Mouse (Mus musculus): ENCODE measurements around the gene Cysltr1. TPM values are rescaled to one million over a fixed set of nuclear protein-coding genes. Genes with fewer than 3 reads are reported as not detected.

Gene Cysltr1
- polyA plus RNA-seq, 1 experiment from 2014 or later: 1.3 TPM

- no peaks in the 10 kb centered on the region for H3K4me1 ChIP-seq
- no peaks in the 10 kb centered on the region for H3K36me3 ChIP-seq
- no peak for DNase-seq (ENCODE audit: low spot score)
- no peak overlapping the region for H3K27ac ChIP-seq (replicated peaks)
- WGBS: 85% methylated on average over 2 of the region's 2 CpGs
- H3K9me3 ChIP-seq (replicated peaks): no peaks in the 10 kb centered on the region
- H3K4me3 ChIP-seq: no peak overlapping the region
- no peaks in the 10 kb centered on the region for H3K27me3 ChIP-seq (ENCODE audit: low read depth, poor library complexity, severe bottlenecking)
Measured at GRCm38 (mm10) chrX:106555457-106555856, 48.0 kb downstream of the Cysltr1 start.

DNA sequence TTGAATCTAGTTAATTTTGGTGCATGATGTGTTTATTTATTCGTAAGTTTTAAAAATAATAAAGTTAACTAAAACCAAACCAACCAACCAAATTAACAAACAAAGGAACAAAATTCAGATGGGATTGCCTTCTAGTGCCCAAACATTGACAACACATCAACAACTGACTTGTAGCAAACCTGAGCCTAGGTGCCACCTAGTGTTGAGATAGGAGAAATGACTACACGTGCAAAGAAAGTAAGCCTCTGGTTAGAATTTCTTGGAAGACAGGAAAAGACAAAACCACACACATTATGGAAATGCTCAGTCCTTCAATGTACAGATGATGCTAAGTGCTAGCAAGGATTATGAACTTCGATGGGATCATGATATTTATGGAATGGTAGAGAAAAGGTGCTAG, 67.1 kb downstream of the Cysltr1 start:
- Histone ChIP-seq H3K27ac (replicated peaks) (no peak overlapping the region), H3K27me3 (ENCODE audit: low read depth, poor library complexity, severe bottlenecking) (no peaks in the 10 kb centered on the region), H3K36me3 (no peaks in the 10 kb centered on the region), H3K4me3 (no peak overlapping the region), H3K9me3 (replicated peaks) (no peaks in the 10 kb centered on the region; the same call in 1 of the 2 replicates), H3K4me1 (no peaks in the 10 kb centered on the region)
- DNase-seq (ENCODE audit: low spot score): no peak
- WGBS: 46% methylated on average over 3 of the region's 3 CpGs

Other genes starting within 250 kb of the Cysltr1 start
- 57.6 and 72.5 TPM in 2 replicates for gene Fndc3c1, start 118.3 kb downstream of the Cysltr1 start, polyA plus RNA-seq (2016; fragmentation: Nextera tagmentation; extraction: Ambion mirVana)
- 3.9 and 5.8 TPM in 2 replicates for gene Gm5127, start 20.5 kb downstream of the Cysltr1 start, polyA plus RNA-seq (2016; fragmentation: Nextera tagmentation; extraction: Ambion mirVana)
- 0.41 and 1.8 TPM in 2 replicates for gene Rtl3, start 237.0 kb upstream of the Cysltr1 start, polyA plus RNA-seq (2016; fragmentation: Nextera tagmentation; extraction: Ambion mirVana)